Mouse (Mus musculus) ES-Bruce4 (cell line): Measurements from ENCODE around the gene Slc39a11. TPM values are rescaled to one million over a fixed set of nuclear protein-coding genes. Genes with fewer than 3 reads are reported as not detected.

ENCODE experiments used
- H3K27ac ChIP-seq: 2 replicates; pipeline ENCODE4 v1.5.1; 2012; ENCODE audit warnings: low read length, inconsistent platforms; ENCODE audit not compliant: insufficient read depth
- H3K27me3 ChIP-seq: 2 replicates; pipeline ENCODE4 v1.6.1; 2012; ENCODE audit warnings: mild to moderate bottlenecking, low read length, inconsistent platforms; ENCODE audit not compliant: control insufficient read depth, poor library complexity, insufficient read depth, severe bottlenecking
- H3K36me3 ChIP-seq: 2 replicates; pipeline ENCODE4 v1.6.1; 2012; ENCODE audit warnings: inconsistent platforms, mild to moderate bottlenecking, low read length, moderate library complexity; ENCODE audit not compliant: control insufficient read depth, poor library complexity, insufficient read depth, severe bottlenecking
- H3K4me1 ChIP-seq: one replicate; pipeline ENCODE4 v1.8.1; 2011; ENCODE audit warnings: low read length; ENCODE audit not compliant: control insufficient read depth, insufficient read depth
- H3K4me3 ChIP-seq: 2 replicates; pipeline ENCODE4 v1.5.1; 2011; ENCODE audit warnings: low read depth, mild to moderate bottlenecking, low read length
- H3K9ac ChIP-seq: 2 replicates; pipeline ENCODE4 v1.6.1; 2012; ENCODE audit warnings: low read depth, mild to moderate bottlenecking, inconsistent platforms; ENCODE audit not compliant: poor library complexity, severe bottlenecking
- H3K9me3 ChIP-seq: replicated peaks from 2 replicates; pipeline ENCODE4 v1.6.1; 2012; ENCODE audit warnings: mild to moderate bottlenecking, low read length, inconsistent platforms; ENCODE audit not compliant: control insufficient read depth, poor library complexity, insufficient read depth, severe bottlenecking
- CTCF ChIP-seq: IDR thresholded peaks from one replicate; pipeline ENCODE4 v1.8.1; 2011; ENCODE audit warnings: low read depth, low read length
- EP300 ChIP-seq: IDR thresholded peaks from 2 replicates; pipeline ENCODE4 v1.6.1; 2011; ENCODE audit warnings: low read depth, low read length; ENCODE audit not compliant: insufficient read depth
- POLR2A ChIP-seq: IDR thresholded peaks from one replicate; pipeline ENCODE4 v1.8.1; 2011; ENCODE audit warnings: low read length; ENCODE audit not compliant: insufficient read depth
- polyA plus RNA-seq: library from polyadenylated mRNA; stranded (reverse); fragments of >200 nt; gene quantifications from 2 replicates; pipeline ENCODE4 v1.2.4, GENCODE M21; 2011; ENCODE audit warnings: low read depth; ENCODE audit not compliant: missing spikeins, insufficient read depth, insufficient read length

Gene Slc39a11
- polyA plus RNA-seq, 1 experiment = 7.4 TPM

DNA sequence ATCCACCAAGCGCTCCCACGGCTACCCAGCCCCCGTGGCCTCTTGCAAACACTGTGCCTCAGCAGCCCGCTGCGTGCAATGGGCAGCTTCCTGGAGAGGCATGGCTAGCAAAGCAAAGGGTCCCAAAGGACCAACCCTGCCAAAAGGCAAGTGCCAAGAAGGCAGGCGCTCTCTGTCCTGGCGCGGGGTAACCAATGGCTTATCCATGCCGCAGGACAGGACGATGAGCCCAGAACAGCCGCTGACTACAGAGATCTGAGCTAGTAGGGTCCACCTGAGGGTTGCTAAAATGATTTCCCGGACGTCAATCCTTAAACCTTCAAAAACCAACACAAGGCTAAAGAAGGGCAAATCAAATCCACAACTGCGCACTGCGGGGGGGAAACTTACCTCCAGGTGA, 449.0 kb downstream of the Slc39a11 start:
- no peak for TF ChIP-seq CTCF
- TF ChIP-seq EP300 = no peak
- TF ChIP-seq POLR2A = no peak
- Histone ChIP-seq H3K4me1 (no peaks in the 10 kb centered on the region), H3K27me3 (no peaks in the 10 kb centered on the region), H3K9ac (peak overlapping the region; percentile 66), H3K36me3 (no peaks in the 10 kb centered on the region), H3K27ac (no peak overlapping the region), H3K4me3 (peak overlapping the region; percentile 86), H3K9me3 (no peaks in the 10 kb centered on the region)

DNA sequence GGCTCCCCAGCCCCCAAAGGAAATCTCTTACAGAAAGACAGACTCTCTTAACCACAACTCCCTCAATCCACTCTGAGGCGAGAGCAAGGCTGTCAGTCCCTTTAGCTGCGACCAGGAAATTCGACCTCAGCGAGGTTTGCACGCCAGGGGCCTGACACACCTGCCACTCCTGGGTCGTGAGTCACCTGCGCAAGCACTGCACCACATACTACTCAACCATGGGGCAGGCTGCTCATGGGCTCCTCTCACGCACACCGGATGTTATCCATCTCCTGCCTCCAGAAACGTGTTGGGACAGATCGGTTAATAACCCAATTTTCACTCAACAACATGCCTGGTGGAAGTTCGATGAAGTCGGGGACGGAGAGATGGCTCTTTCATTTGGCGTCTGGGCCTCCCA, 451.3 kb downstream of the Slc39a11 start:
- Histone ChIP-seq H3K9me3 (no peaks in the 10 kb centered on the region), H3K4me1 (no peaks in the 10 kb centered on the region), H3K36me3 (no peaks in the 10 kb centered on the region), H3K27me3 (no peaks in the 10 kb centered on the region), H3K4me3 (no peak overlapping the region), H3K9ac (no peak overlapping the region), H3K27ac (no peak overlapping the region)
- no peak for TF ChIP-seq CTCF
- TF ChIP-seq POLR2A = no peak
- no peak for TF ChIP-seq EP300

DNA sequence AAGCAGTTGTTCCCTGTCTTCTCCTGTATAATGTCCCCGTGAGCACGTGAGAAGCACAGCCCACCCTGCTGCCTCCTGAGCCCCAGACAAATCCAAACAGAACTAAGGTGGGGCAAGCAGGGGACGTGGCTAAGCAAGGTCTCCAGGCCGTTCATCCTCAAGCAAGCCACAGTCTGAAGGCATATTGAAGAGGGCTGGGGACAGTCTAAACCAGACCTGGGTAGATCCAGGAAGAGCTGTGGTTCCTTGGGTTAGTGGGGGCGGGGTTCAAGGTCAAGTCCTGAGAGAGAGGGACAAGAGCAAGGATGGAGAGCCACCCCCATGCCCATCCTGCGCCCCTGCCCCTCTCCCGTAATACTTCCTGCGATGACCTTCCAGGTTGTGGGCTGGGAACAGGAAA, 452.3 kb downstream of the Slc39a11 start:
- no peaks in the 10 kb centered on the region for H3K36me3 ChIP-seq
- H3K27ac ChIP-seq = no peak overlapping the region
- H3K4me1 ChIP-seq = no peaks in the 10 kb centered on the region
- no peak overlapping the region for H3K4me3 ChIP-seq
- H3K27me3 ChIP-seq = no peaks in the 10 kb centered on the region
- TF ChIP-seq POLR2A (no peak), EP300 (no peak), CTCF (no peak)
- no peaks in the 10 kb centered on the region for H3K9me3 ChIP-seq
- no peak overlapping the region for H3K9ac ChIP-seq

DNA sequence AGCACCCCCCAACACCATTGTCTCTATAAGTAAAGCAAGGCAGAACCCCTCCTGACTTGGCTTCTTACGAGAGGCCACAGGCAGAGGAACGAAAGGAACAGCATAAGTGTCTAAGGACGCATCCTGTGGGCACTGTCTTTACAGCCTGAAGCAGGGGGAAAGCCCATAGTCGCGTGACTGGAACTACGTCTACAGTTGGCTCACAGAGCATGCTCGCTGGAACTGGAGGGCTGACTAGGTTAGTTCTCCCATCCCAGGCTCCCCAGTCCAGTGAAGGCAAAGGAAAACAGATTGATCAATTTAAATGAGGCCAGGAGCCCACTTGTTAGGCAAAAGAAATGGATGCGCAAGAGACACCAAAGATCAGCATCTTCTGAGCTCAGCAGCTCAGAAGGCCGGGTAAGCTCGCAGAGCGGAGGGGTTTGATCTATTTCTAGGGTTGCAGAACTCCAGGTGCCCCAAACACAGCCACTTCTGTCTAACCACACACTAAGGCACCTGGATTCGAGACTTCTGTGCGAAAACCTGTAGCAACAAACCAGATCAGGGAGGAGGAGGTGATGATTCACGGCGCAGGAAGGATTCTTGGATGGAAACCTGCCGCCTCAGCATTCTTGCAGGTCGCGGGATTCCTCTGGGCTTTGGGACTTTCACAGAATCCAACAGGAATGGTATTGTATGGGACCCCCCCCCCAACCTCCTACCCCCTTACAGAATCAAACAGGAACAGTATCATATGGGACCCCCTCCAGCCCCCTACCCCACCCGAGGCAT, 453.5 kb downstream of the Slc39a11 start:
- no peaks in the 10 kb centered on the region for H3K36me3 ChIP-seq
- H3K9me3 ChIP-seq = no peaks in the 10 kb centered on the region
- no peak overlapping the region for H3K4me3 ChIP-seq
- no peak overlapping the region for H3K27ac ChIP-seq
- H3K27me3 ChIP-seq = no peaks in the 10 kb centered on the region
- no peak for TF ChIP-seq CTCF
- no peak for TF ChIP-seq POLR2A
- TF ChIP-seq EP300 = no peak
- no peaks in the 10 kb centered on the region for H3K4me1 ChIP-seq
- no peak overlapping the region for H3K9ac ChIP-seq

Other genes with a start within 250 kb of the Slc39a11 start
- gene Sstr2, start 30.7 kb downstream of the Slc39a11 start, polyA plus RNA-seq = 0.57 TPM in 1 of 2 replicates, not detected in the other
- gene Cog1, start 910 bp downstream of the Slc39a11 start, polyA plus RNA-seq = 15.6 and 20.6 TPM in 2 replicates
- gene Fam104a, start 34.1 kb upstream of the Slc39a11 start, polyA plus RNA-seq = 22.8 and 23.4 TPM in 2 replicates
- gene D11Wsu47e, start 34.3 kb upstream of the Slc39a11 start, polyA plus RNA-seq = 24.3 and 29.0 TPM in 2 replicates
- gene Cpsf4l, start 59.9 kb upstream of the Slc39a11 start, polyA plus RNA-seq = 18.0 and 18.1 TPM in 2 replicates
- gene Cdc42ep4, start 101.8 kb upstream of the Slc39a11 start, polyA plus RNA-seq = 29.4 and 32.4 TPM in 2 replicates